Mouse (Mus musculus): ENCODE data around the gene Ndufab1. TPM values are rescaled to one million over a fixed set of nuclear protein-coding genes. Genes with fewer than 3 reads are reported as not detected.
"Not testable (repeated sequence)": the region's sequence is repeated elsewhere in the genome, so short reads cannot be mapped to it uniquely, and the experiment has no call there.

Ndufab1 gene
- total RNA-seq (2021) = 100 to 1,000 TPM; 258 to 307 TPM

- DNase-seq (ENCODE audit: low spot score in 2 of 2) = peak; percentile 90 to 91
- intact Hi-C loops (cut with DNase I) = no loop called here
Observed at GRCm38 (mm10) chr7:122101747-122102244, at the start of gene Ndufab1. Gene Ndufab1, minus strand, starts transcription at chr7:122101886.

GRCm38 (mm10) chr7:122140991-122141390 lies 39.3 kb upstream of the Ndufab1 start:
- intact Hi-C loops (cut with DNase I) = no loop called here
- no peak for DNase-seq (ENCODE audit: low spot score in 2 of 2)

GRCm38 (mm10) chr7:122138190-122138589 lies 36.5 kb upstream of the Ndufab1 start:
- no peak for DNase-seq (ENCODE audit: low spot score in 2 of 2)
- intact Hi-C loops (cut with DNase I) = no loop called here

GRCm38 (mm10) chr7:122137071-122137470 lies 35.4 kb upstream of the Ndufab1 start:
- intact Hi-C loops (cut with DNase I) = no loop called here
- DNase-seq (ENCODE audit: low spot score in 2 of 2) = no peak

- intact Hi-C loops (cut with DNase I) = no loop called here
- DNase-seq (ENCODE audit: low spot score in 2 of 2) = no peak
Observed at GRCm38 (mm10) chr7:122135070-122135469, 33.4 kb upstream of the Ndufab1 start.

- DNase-seq (ENCODE audit: low spot score in 2 of 2) = no peak
- intact Hi-C loops (cut with DNase I) = loop anchor here (2.0 kb wide), 1 partner anchor 66 kb away; the partner anchor contains the start of genes Ears2 and Ubfd1
Observed at GRCm38 (mm10) chr7:122133338-122133625, 31.6 kb upstream of the Ndufab1 start.

GRCm38 (mm10) chr7:122132497-122133337 lies 31.0 kb upstream of the Ndufab1 start, which contains the start of the genes Palb2 and Dctn5:
Gene Palb2, minus strand, starts transcription at chr7:122132985.
Gene Dctn5, plus strand, starts transcription at chr7:122133041.
- intact Hi-C loops (cut with DNase I) = loop anchor here (2.0 kb wide), 1 partner anchor 66 kb away; the partner anchor contains the start of genes Ears2 and Ubfd1
- peak; percentile 97 to 99 for DNase-seq (ENCODE audit: low spot score in 2 of 2)

GRCm38 (mm10) chr7:122131834-122132233 lies 30.1 kb upstream of the Ndufab1 start:
- intact Hi-C loops (cut with DNase I) = loop anchor here (2.0 kb wide), 1 partner anchor 65 kb away; the partner anchor contains the start of genes Ears2 and Ubfd1

GRCm38 (mm10) chr7:122126946-122127345 lies 25.3 kb upstream of the Ndufab1 start:
- intact Hi-C loops (cut with DNase I) = no loop called here
- no peak for DNase-seq (ENCODE audit: low spot score in 2 of 2)

More at GRCm38 (mm10) chr7:122131834-122132233, 30.1 kb upstream of the Ndufab1 start:
- DNase-seq (ENCODE audit: low spot score in 2 of 2) = no peak

- no peak for DNase-seq (ENCODE audit: low spot score in 2 of 2)
- intact Hi-C loops (cut with DNase I) = no loop called here
Observed at GRCm38 (mm10) chr7:122125636-122126035, 23.9 kb upstream of the Ndufab1 start.

- intact Hi-C loops (cut with DNase I) = no loop called here
- no peak for DNase-seq (ENCODE audit: low spot score in 2 of 2)
Observed at GRCm38 (mm10) chr7:122123518-122123917, 21.8 kb upstream of the Ndufab1 start.

- intact Hi-C loops (cut with DNase I) = no loop called here
- no peak for DNase-seq (ENCODE audit: low spot score in 2 of 2)
Observed at GRCm38 (mm10) chr7:122108206-122108605, 6.5 kb upstream of the Ndufab1 start.

- DNase-seq (ENCODE audit: low spot score in 2 of 2); intact Hi-C loops (cut with DNase I): not testable (repeated sequence)
Observed at GRCm38 (mm10) chr7:122101014-122101746, 506 bp downstream of the Ndufab1 start.

- DNase-seq (ENCODE audit: low spot score in 2 of 2) = peak; percentile 33 to 47
- intact Hi-C loops (cut with DNase I) = no loop called here
Observed at GRCm38 (mm10) chr7:122099222-122099621, 2.5 kb downstream of the Ndufab1 start.

GRCm38 (mm10) chr7:122098009-122098408 lies 3.7 kb downstream of the Ndufab1 start:
- DNase-seq (ENCODE audit: low spot score in 2 of 2) = no peak
- intact Hi-C loops (cut with DNase I) = no loop called here

GRCm38 (mm10) chr7:122094564-122095330 lies 6.9 kb downstream of the Ndufab1 start:
- intact Hi-C loops (cut with DNase I) = no loop called here
- no peak for DNase-seq (ENCODE audit: low spot score in 2 of 2)

- intact Hi-C loops (cut with DNase I) = no loop called here
- peak in 1 of 2 experiments; percentile 10 for DNase-seq (ENCODE audit: low spot score in 2 of 2)
Observed at GRCm38 (mm10) chr7:122087195-122087982, 14.3 kb downstream of the Ndufab1 start.

- no peak for DNase-seq (ENCODE audit: low spot score in 2 of 2)
- intact Hi-C loops (cut with DNase I) = no loop called here
Observed at GRCm38 (mm10) chr7:122081071-122081470, 20.6 kb downstream of the Ndufab1 start.
